Mouse (Mus musculus) spleen, adult 12 weeks (tissue): Measurements from ENCODE around the gene Klhl29.

Experiments used
- DNase-seq: peaks from one replicate; pipeline ENCODE4 v3.0.0; 2022; ENCODE audit warnings: low spot score

Gene Klhl29

GRCm38 (mm10) chr12:5120249-5120648 is 255.2 kb downstream of the Klhl29 start:
- no peak for DNase-seq

DNA sequence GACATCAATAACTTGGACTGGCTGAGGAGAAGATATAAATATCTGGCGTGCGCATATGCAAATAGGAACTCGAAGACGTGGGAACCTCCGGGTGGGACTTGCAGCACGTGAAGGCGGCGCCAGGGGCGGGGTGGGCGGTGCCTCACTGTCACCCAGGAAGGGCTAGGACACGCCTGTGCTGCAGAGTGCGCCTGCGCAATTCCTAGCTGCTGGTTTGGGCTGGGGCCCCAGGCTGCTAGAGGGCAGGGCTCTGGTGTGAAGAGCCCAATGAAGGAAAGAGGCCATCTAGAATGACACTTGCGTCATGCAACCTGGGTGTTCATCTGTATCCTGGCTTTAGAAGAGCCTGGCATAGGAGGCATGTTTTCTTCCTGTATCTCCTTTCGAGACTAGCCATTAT is 255.8 kb downstream of the Klhl29 start:
- DNase-seq: peak; percentile 2

DNA sequence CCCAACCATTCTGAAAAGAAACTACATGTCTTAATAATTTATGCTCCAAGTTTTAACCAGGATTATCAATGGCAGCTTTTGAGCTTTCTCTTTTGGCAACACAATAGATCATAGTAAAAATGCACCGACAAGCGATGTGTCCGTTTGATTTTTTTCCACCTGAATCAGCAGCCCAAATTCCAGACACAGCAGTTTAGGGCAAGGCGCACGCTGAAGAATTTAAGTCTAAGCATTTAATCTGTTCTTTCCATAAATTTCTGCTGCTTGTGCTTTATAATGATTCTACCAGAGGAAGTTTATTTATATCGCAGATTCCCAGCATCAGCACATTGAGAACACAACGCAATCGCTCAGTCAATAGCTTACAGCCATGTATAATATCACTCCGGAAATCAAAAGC is 256.2 kb downstream of the Klhl29 start:
- no peak for DNase-seq

DNA sequence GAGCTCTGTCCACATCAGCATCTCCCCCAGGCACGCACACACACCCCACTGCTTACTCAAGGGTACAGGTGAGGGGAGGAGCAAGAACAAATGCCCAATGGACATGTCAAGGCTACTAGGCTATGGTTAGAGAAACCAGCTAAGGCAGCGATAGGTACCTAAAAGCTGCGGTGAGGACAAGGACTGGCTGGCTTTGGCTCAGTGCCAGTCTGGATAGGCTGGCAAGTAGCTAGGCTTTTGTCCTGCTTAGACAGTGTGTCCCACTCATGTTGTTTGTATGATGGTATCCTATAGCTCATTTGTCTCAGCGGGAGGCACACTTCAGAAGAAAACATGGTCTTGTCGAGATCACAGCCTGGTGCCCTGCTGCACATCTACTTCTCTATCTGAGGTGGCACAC is 258.9 kb downstream of the Klhl29 start:
- DNase-seq: no peak

DNA sequence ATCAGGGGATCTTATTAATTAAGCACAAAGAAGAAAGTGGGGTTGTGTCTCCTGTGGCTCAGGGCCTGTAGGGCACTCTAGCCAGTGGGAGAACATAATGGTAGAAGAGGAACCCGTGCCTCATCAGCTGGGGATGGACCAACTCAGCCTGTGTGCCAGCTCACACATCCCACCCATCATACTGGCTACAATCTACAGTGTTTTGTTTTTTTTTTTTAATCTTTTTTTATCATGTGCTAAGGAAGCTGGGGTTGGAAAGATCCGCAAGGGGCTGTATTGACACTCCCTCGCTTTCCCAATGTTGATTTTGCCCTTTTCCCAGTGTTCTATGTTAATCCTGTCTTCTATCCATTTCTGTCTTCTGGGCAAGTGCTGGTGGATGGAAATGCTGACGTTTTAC is 260.9 kb downstream of the Klhl29 start:
- no peak for DNase-seq

GRCm38 (mm10) chr12:5111343-5111742 is 264.1 kb downstream of the Klhl29 start:
- no peak for DNase-seq

DNA sequence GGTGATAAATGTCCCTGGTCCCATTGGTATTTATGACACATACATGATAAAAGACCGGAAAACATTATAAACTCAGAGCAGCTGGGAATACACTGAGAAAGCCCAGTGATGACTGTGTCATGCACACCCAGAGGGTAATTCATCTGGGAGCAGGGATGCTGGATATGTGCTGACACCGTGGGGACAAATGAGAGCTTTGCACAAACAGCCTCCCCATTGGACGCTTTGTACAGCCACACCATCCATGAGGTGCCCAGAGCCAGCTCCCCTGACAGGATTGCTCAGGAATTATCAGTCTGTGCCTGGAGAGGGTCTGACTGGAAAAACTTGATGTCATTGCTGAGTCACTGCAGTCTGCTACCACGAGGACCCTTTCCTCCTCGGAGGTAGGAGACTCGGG is 266.9 kb downstream of the Klhl29 start:
- no peak for DNase-seq

DNA sequence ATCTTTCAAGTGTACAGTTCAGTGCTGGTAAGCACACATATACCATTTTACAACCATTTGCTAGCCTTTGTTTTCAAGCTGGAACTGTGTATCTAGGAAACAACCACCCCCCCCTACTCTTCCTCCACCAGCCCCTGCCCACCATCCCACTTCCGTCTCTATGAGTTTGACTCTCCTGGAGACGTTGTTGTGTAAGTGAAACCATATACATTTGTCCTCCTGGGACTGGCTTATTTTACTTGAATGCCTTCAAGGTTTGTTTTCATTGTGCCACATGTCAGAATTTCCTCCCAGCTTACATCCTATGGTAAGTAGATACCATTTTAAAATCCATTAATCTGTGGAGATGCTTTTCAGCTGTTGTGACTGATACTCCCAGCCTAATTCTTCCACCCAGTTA is 267.7 kb downstream of the Klhl29 start:
- DNase-seq: no peak

GRCm38 (mm10) chr12:5104422-5105052 is 270.9 kb downstream of the Klhl29 start:
- DNase-seq: no peak

- no peak for DNase-seq
These were observed 274.0 kb downstream of the Klhl29 start for GRCm38 (mm10) chr12:5101411-5102024.

GRCm38 (mm10) chr12:5099572-5099971 is 275.9 kb downstream of the Klhl29 start:
- DNase-seq: no peak

- no peak for DNase-seq
These were observed 286.8 kb downstream of the Klhl29 start for GRCm38 (mm10) chr12:5088639-5089038.

GRCm38 (mm10) chr12:5087787-5088519 is 287.5 kb downstream of the Klhl29 start:
- no peak for DNase-seq

DNA sequence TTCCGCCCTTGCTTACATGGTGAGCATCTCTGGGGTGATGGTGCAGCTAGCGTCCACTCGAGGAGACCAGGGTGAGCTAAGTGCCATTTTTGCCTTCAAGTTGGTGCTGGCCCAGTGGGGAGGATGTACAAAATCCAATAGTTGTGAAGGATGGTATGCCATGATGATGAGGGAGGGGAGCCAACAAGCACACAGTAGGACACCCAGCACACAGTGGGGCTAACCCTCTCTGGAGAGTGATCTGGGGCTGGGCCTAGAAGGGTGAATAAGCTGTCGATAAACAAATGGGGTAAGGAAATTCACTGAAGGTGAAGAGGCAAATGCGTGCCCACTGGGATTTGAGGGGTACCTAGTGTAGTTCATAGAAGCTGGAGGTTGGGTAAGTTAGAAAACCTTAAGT is 290.8 kb downstream of the Klhl29 start:
- no peak for DNase-seq

DNA sequence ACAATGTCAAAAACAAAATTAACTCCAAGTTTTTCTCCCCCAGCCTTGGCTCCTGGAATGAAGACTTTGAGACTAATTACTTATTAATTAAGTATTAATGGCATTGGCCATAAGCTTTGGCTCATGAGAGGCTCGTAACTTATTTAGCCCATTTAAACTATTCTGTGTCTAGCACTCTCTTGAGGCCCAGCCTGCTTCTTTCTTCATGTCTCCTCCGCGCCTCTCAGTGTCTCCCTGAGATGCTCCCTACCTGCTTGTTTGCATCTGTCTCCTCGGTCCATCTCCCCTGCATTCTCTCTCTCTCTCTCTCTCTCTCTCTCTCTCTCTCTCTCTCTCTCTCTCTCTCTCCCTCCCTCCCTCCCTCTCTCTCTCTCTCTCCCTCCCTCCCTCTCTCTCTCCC is 294.0 kb downstream of the Klhl29 start:
- no peak for DNase-seq

GRCm38 (mm10) chr12:5073191-5073590 is 302.3 kb downstream of the Klhl29 start:
- DNase-seq: no peak

GRCm38 (mm10) chr12:5070131-5070530 is 305.4 kb downstream of the Klhl29 start:
- DNase-seq: no peak

- no peak for DNase-seq
These were observed 307.9 kb downstream of the Klhl29 start for GRCm38 (mm10) chr12:5067590-5067989.

GRCm38 (mm10) chr12:5048104-5048503 is 327.4 kb downstream of the Klhl29 start:
- no peak for DNase-seq

GRCm38 (mm10) chr12:5044141-5044540 is 331.3 kb downstream of the Klhl29 start:
- DNase-seq: no peak

GRCm38 (mm10) chr12:5038008-5038407 is 337.5 kb downstream of the Klhl29 start:
- no peak for DNase-seq

- DNase-seq: no peak
These were observed 346.4 kb downstream of the Klhl29 start for GRCm38 (mm10) chr12:5029035-5029434.
